Mouse (Mus musculus) left cerebral cortex, adult 2 months (tissue): ENCODE measurements around the gene Tpcn1. TPM values are rescaled to one million over a fixed set of nuclear protein-coding genes. Genes with fewer than 3 reads are reported as not detected.

Experiments used
- DNase-seq, 2 experiments: peaks; one replicate each; pipeline ENCODE4 v3.0.0; 2021 to 2022; ENCODE audit warnings: low spot score in 2 of 2, mixed read lengths in 1 of 2; ENCODE audit errors: extremely low spot score in 1 of 2
- H3K27ac ChIP-seq: fragments of 200-600 bp; 2 replicates; pipeline ENCODE4 v1.8.1; 2022
- H3K4me3 ChIP-seq: fragments of 200-600 bp; 2 replicates; pipeline ENCODE4 v1.8.1; 2022
- CTCF ChIP-seq: fragments of 200-600 bp; IDR thresholded peaks from 2 replicates; pipeline ENCODE4 v1.8.1; 2022; ENCODE audit warnings: antibody characterized with exemption, mild to moderate bottlenecking, moderate library complexity
- intact Hi-C: fragments of 180-260 bp; cut with DNase I; formaldehyde crosslinking; loops from one replicate; pipeline ENCODE4 v1.15.1; 2025
- total RNA-seq, 2 experiments: library from RNA; stranded (reverse); gene quantifications; 2 replicates each; pipeline ENCODE4 v1.2.3; 2021

Tpcn1 gene
- total RNA-seq, 2 experiments from 2014 or later: 36.8 to 42.1 TPM

- TF ChIP-seq CTCF: no peak
Observed at GRCm38 (mm10) chr5:120574469-120575063, 13.9 kb downstream of the Tpcn1 start.

GRCm38 (mm10) chr5:120571056-120571740 lies 17.3 kb downstream of the Tpcn1 start:
- intact Hi-C loops: no loop called here
- Histone ChIP-seq H3K4me3 (no peak overlapping the region), H3K27ac (peak overlapping the region; percentile 47; the same call in 1 of the 2 replicates)
- DNase-seq: no peak
- no peak for TF ChIP-seq CTCF

More at GRCm38 (mm10) chr5:120574469-120575063, 13.9 kb downstream of the Tpcn1 start:
- DNase-seq: no peak
- intact Hi-C loops: no loop called here
- Histone ChIP-seq H3K4me3 (no peak overlapping the region), H3K27ac (no peak overlapping the region)

- Histone ChIP-seq H3K27ac (no peak overlapping the region; the same call in 1 of the 2 replicates), H3K4me3 (no peak overlapping the region)
- intact Hi-C loops: no loop called here
- no peak for TF ChIP-seq CTCF
- no peak for DNase-seq
Observed at GRCm38 (mm10) chr5:120570289-120570897, 18.1 kb downstream of the Tpcn1 start.

GRCm38 (mm10) chr5:120569791-120570190 lies 18.7 kb downstream of the Tpcn1 start:
- H3K27ac ChIP-seq: no peak overlapping the region
- no peak for TF ChIP-seq CTCF
- intact Hi-C loops: no loop called here
- DNase-seq: no peak
- H3K4me3 ChIP-seq: no peak overlapping the region

- no peak overlapping the region; the same call in 1 of the 2 replicates for H3K27ac ChIP-seq
- intact Hi-C loops: no loop called here
- no peak for DNase-seq
- TF ChIP-seq CTCF: no peak
- no peak overlapping the region for H3K4me3 ChIP-seq
Observed at GRCm38 (mm10) chr5:120568964-120569363, 19.5 kb downstream of the Tpcn1 start.

GRCm38 (mm10) chr5:120568336-120568768 lies 20.1 kb downstream of the Tpcn1 start:
- intact Hi-C loops: no loop called here
- DNase-seq: no peak
- Histone ChIP-seq H3K27ac (peak overlapping the region; percentile 78; the same call in 1 of the 2 replicates), H3K4me3 (no peak overlapping the region)
- TF ChIP-seq CTCF: no peak

- Histone ChIP-seq H3K4me3 (no peak overlapping the region), H3K27ac (peak overlapping the region; percentile 78)
- DNase-seq: no peak
- no peak for TF ChIP-seq CTCF
- intact Hi-C loops: loop anchor here (2.0 kb wide), 1 partner anchor 19 kb away; no protein-coding TSS in a partner anchor
Observed at GRCm38 (mm10) chr5:120567761-120568211, 20.7 kb downstream of the Tpcn1 start.

- DNase-seq: peak in 1 of 2 experiments; percentile 46
- TF ChIP-seq CTCF: no peak
- Histone ChIP-seq H3K27ac (peak overlapping the region; percentile 78), H3K4me3 (no peak overlapping the region)
- intact Hi-C loops: loop anchor here (2.0 kb wide), 1 partner anchor 20 kb away; no protein-coding TSS in a partner anchor
Observed at GRCm38 (mm10) chr5:120567253-120567701, 21.2 kb downstream of the Tpcn1 start.

GRCm38 (mm10) chr5:120566681-120567252 lies 21.7 kb downstream of the Tpcn1 start:
- intact Hi-C loops: loop anchor here (2.0 kb wide), 1 partner anchor 20 kb away; no protein-coding TSS in a partner anchor

GRCm38 (mm10) chr5:120566101-120566500 lies 22.4 kb downstream of the Tpcn1 start:
- Histone ChIP-seq H3K27ac (peak overlapping the region; percentile 78), H3K4me3 (no peak overlapping the region)
- no peak for DNase-seq
- intact Hi-C loops: loop anchor here (2.0 kb wide), 1 partner anchor 21 kb away; no protein-coding TSS in a partner anchor
- no peak for TF ChIP-seq CTCF

More at GRCm38 (mm10) chr5:120566681-120567252, 21.7 kb downstream of the Tpcn1 start:
- DNase-seq: no peak
- Histone ChIP-seq H3K27ac (peak overlapping the region; percentile 78), H3K4me3 (no peak overlapping the region)
- TF ChIP-seq CTCF: no peak

GRCm38 (mm10) chr5:120565171-120565905 lies 23.1 kb downstream of the Tpcn1 start:
- intact Hi-C loops: no loop called here
- no peak for TF ChIP-seq CTCF

More at GRCm38 (mm10) chr5:120565171-120565905, 23.1 kb downstream of the Tpcn1 start:
- no peak overlapping the region for H3K4me3 ChIP-seq
- no peak for DNase-seq
- peak overlapping the region; percentile 61 for H3K27ac ChIP-seq
